Mouse (Mus musculus): ENCODE data around the gene Map6. TPM values are rescaled to one million over a fixed set of nuclear protein-coding genes. Genes with fewer than 3 reads are reported as not detected.

Map6 gene
- polyA plus RNA-seq, 1 experiment from 2014 or later, result 8.7 TPM

- no peak overlapping the region for H3K9ac ChIP-seq (ENCODE audit: low read length)
- H3K4me2 ChIP-seq (replicated peaks; ENCODE audit: low read depth), result no peak overlapping the region
- no peaks in the 10 kb centered on the region for H3K27me3 ChIP-seq (ENCODE audit: control insufficient read depth, insufficient read depth, low read length)
- H3K27ac ChIP-seq (replicated peaks), result no peak overlapping the region
- no peaks in the 10 kb centered on the region for H3K4me1 ChIP-seq (replicated peaks; ENCODE audit: control insufficient read depth, insufficient read depth)
- H3K9me3 ChIP-seq (ENCODE audit: control insufficient read depth, low read length), result no peaks in the 10 kb centered on the region
- ATAC-seq (ENCODE audit: low FRiP score, low TSS enrichment) (no peak), DNase-seq (ENCODE audit: low spot score) (no peak)
- 53% methylated on average over 6 of the region's 6 CpGs for WGBS
- no peak for TF ChIP-seq CTCF (IDR thresholded peaks at IDR 0.05; ENCODE audit: low read depth)
- TF ChIP-seq EP300 (optimal IDR thresholded peaks at IDR 0.05), result no peak
- no peak overlapping the region for H3K4me3 ChIP-seq (ENCODE audit: low read depth, low read length)
- H3K36me3 ChIP-seq (ENCODE audit: control insufficient read depth, insufficient read depth, low read length), result no peaks in the 10 kb centered on the region
Observed at GRCm38 (mm10) chr7:99326128-99326527, 58.9 kb downstream of the Map6 start.

- no peak overlapping the region for H3K4me2 ChIP-seq (replicated peaks; ENCODE audit: low read depth)
- no peaks in the 10 kb centered on the region for H3K9me3 ChIP-seq (ENCODE audit: control insufficient read depth, low read length)
- no peak overlapping the region for H3K4me3 ChIP-seq (ENCODE audit: low read depth, low read length)
- DNase-seq (ENCODE audit: low spot score) (no peak), ATAC-seq (ENCODE audit: low FRiP score, low TSS enrichment) (no peak)
- TF ChIP-seq CTCF (IDR thresholded peaks at IDR 0.05; ENCODE audit: low read depth) (no peak), EP300 (optimal IDR thresholded peaks at IDR 0.05) (no peak)
- H3K27ac ChIP-seq (replicated peaks), result no peak overlapping the region
- no peaks in the 10 kb centered on the region for H3K36me3 ChIP-seq (ENCODE audit: control insufficient read depth, insufficient read depth, low read length)
- H3K4me1 ChIP-seq (replicated peaks; ENCODE audit: control insufficient read depth, insufficient read depth), result no peaks in the 10 kb centered on the region
- 66% methylated on average over 4 of the region's 4 CpGs for WGBS
- no peak overlapping the region for H3K9ac ChIP-seq (ENCODE audit: low read length)
- no peaks in the 10 kb centered on the region for H3K27me3 ChIP-seq (ENCODE audit: control insufficient read depth, insufficient read depth, low read length)
Observed at GRCm38 (mm10) chr7:99328847-99329246, 61.6 kb downstream of the Map6 start.

GRCm38 (mm10) chr7:99330012-99330411 lies 62.8 kb downstream of the Map6 start:
- Histone ChIP-seq H3K4me1 (replicated peaks; ENCODE audit: control insufficient read depth, insufficient read depth) (no peaks in the 10 kb centered on the region), H3K4me3 (ENCODE audit: low read depth, low read length) (no peak overlapping the region), H3K4me2 (replicated peaks; ENCODE audit: low read depth) (no peak overlapping the region), H3K27ac (replicated peaks) (no peak overlapping the region), H3K9me3 (ENCODE audit: control insufficient read depth, low read length) (no peaks in the 10 kb centered on the region), H3K36me3 (ENCODE audit: control insufficient read depth, insufficient read depth, low read length) (no peaks in the 10 kb centered on the region), H3K9ac (ENCODE audit: low read length) (no peak overlapping the region), H3K27me3 (ENCODE audit: control insufficient read depth, insufficient read depth, low read length) (no peaks in the 10 kb centered on the region)
- DNase-seq (ENCODE audit: low spot score), result no peak
- ATAC-seq (ENCODE audit: low FRiP score, low TSS enrichment), result no peak
- WGBS, result 79% methylated on average over 5 of the region's 5 CpGs
- TF ChIP-seq CTCF (IDR thresholded peaks at IDR 0.05; ENCODE audit: low read depth), result no peak
- no peak for TF ChIP-seq EP300 (optimal IDR thresholded peaks at IDR 0.05)

- Histone ChIP-seq H3K27me3 (ENCODE audit: control insufficient read depth, insufficient read depth, low read length) (no peaks in the 10 kb centered on the region), H3K36me3 (ENCODE audit: control insufficient read depth, insufficient read depth, low read length) (no peaks in the 10 kb centered on the region), H3K27ac (replicated peaks) (no peak overlapping the region), H3K4me3 (ENCODE audit: low read depth, low read length) (no peak overlapping the region), H3K9ac (ENCODE audit: low read length) (no peak overlapping the region), H3K9me3 (ENCODE audit: control insufficient read depth, low read length) (no peaks in the 10 kb centered on the region), H3K4me1 (replicated peaks; ENCODE audit: control insufficient read depth, insufficient read depth) (no peaks in the 10 kb centered on the region), H3K4me2 (replicated peaks; ENCODE audit: low read depth) (no peak overlapping the region)
- TF ChIP-seq CTCF (IDR thresholded peaks at IDR 0.05; ENCODE audit: low read depth) (peak; percentile 97), EP300 (optimal IDR thresholded peaks at IDR 0.05) (no peak)
- 39% methylated on average over 12 of the region's 12 CpGs for whole genome bisulfite sequencing
- ATAC-seq (ENCODE audit: low FRiP score, low TSS enrichment) (peak; percentile 75), DNase-seq (ENCODE audit: low spot score) (peak; percentile 89)
Observed at GRCm38 (mm10) chr7:99332774-99333480, 65.7 kb downstream of the Map6 start.

- Histone ChIP-seq H3K4me3 (ENCODE audit: low read depth, low read length) (no peak overlapping the region), H3K27ac (replicated peaks) (no peak overlapping the region), H3K4me1 (replicated peaks; ENCODE audit: control insufficient read depth, insufficient read depth) (no peaks in the 10 kb centered on the region), H3K9me3 (ENCODE audit: control insufficient read depth, low read length) (no peaks in the 10 kb centered on the region), H3K9ac (ENCODE audit: low read length) (no peak overlapping the region), H3K4me2 (replicated peaks; ENCODE audit: low read depth) (no peak overlapping the region), H3K36me3 (ENCODE audit: control insufficient read depth, insufficient read depth, low read length) (peaks cover 12% of the 10 kb centered on the region; the same call in 1 of the 2 replicates), H3K27me3 (ENCODE audit: control insufficient read depth, insufficient read depth, low read length) (no peaks in the 10 kb centered on the region)
- DNase-seq (ENCODE audit: low spot score) (no peak), ATAC-seq (ENCODE audit: low FRiP score, low TSS enrichment) (no peak; the same call in 1 of the 2 replicates)
- WGBS, result 74% methylated on average over 8 of the region's 8 CpGs
- TF ChIP-seq EP300 (optimal IDR thresholded peaks at IDR 0.05), result no peak
- no peak for TF ChIP-seq CTCF (IDR thresholded peaks at IDR 0.05; ENCODE audit: low read depth)
Observed at GRCm38 (mm10) chr7:99340736-99341135, 73.5 kb downstream of the Map6 start.

- Histone ChIP-seq H3K9me3 (ENCODE audit: control insufficient read depth, low read length) (no peaks in the 10 kb centered on the region), H3K36me3 (ENCODE audit: control insufficient read depth, insufficient read depth, low read length) (peaks cover 31% of the 10 kb centered on the region), H3K4me1 (replicated peaks; ENCODE audit: control insufficient read depth, insufficient read depth) (no peaks in the 10 kb centered on the region), H3K4me3 (ENCODE audit: low read depth, low read length) (no peak overlapping the region), H3K4me2 (replicated peaks; ENCODE audit: low read depth) (no peak overlapping the region), H3K9ac (ENCODE audit: low read length) (no peak overlapping the region), H3K27ac (replicated peaks) (no peak overlapping the region), H3K27me3 (ENCODE audit: control insufficient read depth, insufficient read depth, low read length) (no peaks in the 10 kb centered on the region)
- no peak for ATAC-seq (ENCODE audit: low FRiP score, low TSS enrichment)
- 83% methylated on average over 4 of the region's 4 CpGs for WGBS
- TF ChIP-seq EP300 (optimal IDR thresholded peaks at IDR 0.05) (no peak), CTCF (IDR thresholded peaks at IDR 0.05; ENCODE audit: low read depth) (no peak)
- DNase-seq (ENCODE audit: low spot score), result no peak
Observed at GRCm38 (mm10) chr7:99343577-99343976, 76.3 kb downstream of the Map6 start.
